Mouse (Mus musculus): ENCODE measurements around the gene Il31.

DNA sequence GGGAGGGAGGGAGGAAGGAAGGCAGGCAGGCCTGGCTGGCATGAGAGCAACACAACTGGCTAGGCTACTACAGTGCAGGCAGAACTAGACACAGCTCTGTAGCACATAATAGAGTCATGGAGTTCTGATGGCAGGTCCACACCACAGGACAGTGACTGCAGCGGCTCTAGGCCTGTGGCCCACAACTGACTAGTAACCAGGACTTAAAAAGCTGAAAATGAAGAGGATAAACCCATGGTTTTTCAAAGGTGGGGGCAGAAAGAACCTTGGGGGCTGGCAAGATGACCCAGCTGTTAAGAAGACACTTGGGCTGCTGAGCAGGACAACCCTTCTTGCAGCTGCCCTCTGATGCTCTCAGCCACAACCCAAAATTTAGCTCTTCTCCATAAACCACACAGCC, 32.3 kb upstream of the Il31 start:
- TF ChIP-seq ZNF384 (IDR thresholded peaks at IDR 0.05; ENCODE audit: low read depth, low read length) (no peak), HCFC1 (IDR thresholded peaks at IDR 0.05; ENCODE audit: borderline replicate concordance, insufficient read depth, low read length) (no peak), ZC3H11A (IDR thresholded peaks at IDR 0.05; ENCODE audit: borderline replicate concordance, low read depth, low read length) (no peak), CHD2 (IDR thresholded peaks at IDR 0.05; ENCODE audit: low read depth, low read length) (no peak)
